Mouse (Mus musculus): Measurements from ENCODE around the gene Tgm6. TPM values are rescaled to one million over a fixed set of nuclear protein-coding genes. Genes with fewer than 3 reads are reported as not detected.

The Tgm6 gene
- total and polyA plus RNA-seq, 3 experiments: 0.09 TPM; not detected in 2

DNA sequence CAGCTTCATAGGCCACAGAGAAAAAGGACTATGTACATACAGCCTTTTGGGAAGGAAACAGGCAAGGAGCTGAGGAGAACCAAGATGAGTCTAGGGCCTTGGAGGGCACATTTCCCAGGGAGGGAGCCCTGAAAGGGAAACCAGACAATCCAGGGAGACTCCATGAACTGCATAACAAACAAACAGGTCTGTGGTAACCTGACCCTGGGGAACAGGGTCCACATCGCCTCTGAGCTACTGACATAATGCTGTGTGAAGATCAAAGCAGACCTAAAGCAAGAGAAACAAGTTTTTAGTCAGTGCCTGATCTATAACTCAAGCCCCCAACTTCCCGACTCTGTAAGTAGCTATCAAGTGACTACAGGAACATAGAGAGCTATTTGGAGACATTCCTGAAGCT, 59.5 kb downstream of the Tgm6 start:
- Histone ChIP-seq H3K9me3 (replicated peaks; ENCODE audit: low read length) (no peaks in the 10 kb centered on the region), H3K27ac (ENCODE audit: insufficient read depth, low read depth) (no peak overlapping the region), H3K4me1 (ENCODE audit: control insufficient read depth in 1 of 2, insufficient read depth in 2 of 2) (peaks cover under 1 to 13% of the 10 kb centered on the region in 2 experiments; a peak in 3 of 4 replicates), H3K9ac (ENCODE audit: insufficient read depth, low read depth) (no peak overlapping the region), H3K4me3 (replicated peaks in 1 of 3; ENCODE audit: low read depth in 2 of 3, low read length in 2 of 3, poor library complexity in 1 of 3) (no peak overlapping the region), H3K36me3 (replicated peaks in 1 of 2; ENCODE audit: control insufficient read depth in 1 of 2, insufficient read depth in 1 of 2, low read length in 1 of 2) (peaks cover 58 to 95% of the 10 kb centered on the region in 2 experiments), H3K4me2 (ENCODE audit: insufficient read depth, low read depth, poor library complexity, severe bottlenecking) (no peak overlapping the region), H3K27me3 (replicated peaks) (no peaks in the 10 kb centered on the region), H3K79me2 (replicated peaks; ENCODE audit: control insufficient read depth, extremely low read depth, insufficient read depth, poor library complexity, severe bottlenecking) (peaks cover 17% of the 10 kb centered on the region)
- TF ChIP-seq TBP (conservative IDR thresholded peaks at IDR 0.05; ENCODE audit: low read depth, low read length): no peak
- TF ChIP-seq EP300 (IDR thresholded peaks at IDR 0.05; ENCODE audit: low read length): no peak
- TF ChIP-seq CHD2 (IDR thresholded peaks at IDR 0.05; ENCODE audit: low read length): no peak
- TF ChIP-seq POLR2AphosphoS2 (IDR thresholded peaks at IDR 0.05; ENCODE audit: low read depth, low read length): no peak
- no peak for TF ChIP-seq E2F4 (IDR thresholded peaks at IDR 0.05; ENCODE audit: insufficient replicate concordance, low read depth, low read length)
- TF ChIP-seq SIN3A (IDR thresholded peaks at IDR 0.05; ENCODE audit: low read length): no peak
- TF ChIP-seq ELF1 (IDR thresholded peaks at IDR 0.05; ENCODE audit: low read depth, low read length): no peak
- no peak for TF ChIP-seq MAX (IDR thresholded peaks at IDR 0.05; ENCODE audit: low read length)
- no peak for TF ChIP-seq MAZ (IDR thresholded peaks at IDR 0.05; ENCODE audit: low read depth, low read length)
- no peak for TF ChIP-seq USF1 (IDR thresholded peaks at IDR 0.05; ENCODE audit: low read depth, low read length)
- TF ChIP-seq IRF4 (IDR thresholded peaks at IDR 0.05; ENCODE audit: low read depth, low read length): no peak
- TF ChIP-seq MXI1 (IDR thresholded peaks at IDR 0.05; ENCODE audit: low read depth, low read length): no peak
- no peak for TF ChIP-seq NELFE (IDR thresholded peaks at IDR 0.05; ENCODE audit: low read depth, low read length)
- no peak for TF ChIP-seq ETS1 (conservative IDR thresholded peaks at IDR 0.05; ENCODE audit: low read depth, low read length)
- no peak for TF ChIP-seq ZC3H11A (IDR thresholded peaks at IDR 0.05; ENCODE audit: low read depth, low read length)
- dilution Hi-C loops (cut with MboI; ENCODE audit: extremely low pct_ligation_motif_present, extremely low pct_unique_long_range_greater_than_20kb, low sequenced_read_pairs) (no loop called here), in situ Hi-C loops (cut with MboI; ENCODE audit: low pct_ligation_motif_present, low pct_unique_long_range_greater_than_20kb, low sequenced_read_pairs) (loop anchor here (25.0 kb wide), 1 partner anchor 109 kb away; no protein-coding TSS in a partner anchor)
- DNase-seq (ENCODE audit: extremely low read depth): no peak

DNA sequence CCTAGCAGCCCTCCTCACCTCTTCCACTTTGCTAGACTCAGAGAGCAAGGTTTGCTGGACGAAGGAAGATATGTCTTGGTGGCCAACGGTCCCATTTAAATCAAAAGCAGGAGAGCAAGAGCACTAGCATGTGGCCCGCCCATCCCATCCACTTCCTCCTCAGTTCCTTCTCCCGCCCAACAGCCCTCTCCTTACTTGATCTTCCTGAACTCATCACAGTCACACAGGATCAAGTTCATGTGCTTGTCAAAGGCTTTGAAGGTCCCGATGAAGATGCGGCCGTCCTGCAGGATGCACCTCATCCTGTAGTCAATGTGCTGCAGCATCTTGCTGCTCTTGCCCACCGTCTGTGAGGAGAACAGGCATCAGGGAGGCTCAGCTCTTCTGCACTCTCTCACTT, 64.6 kb downstream of the Tgm6 start:
- Histone ChIP-seq H3K4me1 (ENCODE audit: control insufficient read depth in 1 of 2, insufficient read depth in 2 of 2) (peaks cover 5 to 26% of the 10 kb centered on the region in 2 experiments), H3K79me2 (replicated peaks; ENCODE audit: control insufficient read depth, extremely low read depth, insufficient read depth, poor library complexity, severe bottlenecking) (peaks cover 41% of the 10 kb centered on the region), H3K9me3 (replicated peaks; ENCODE audit: low read length) (no peaks in the 10 kb centered on the region), H3K4me3 (replicated peaks in 1 of 3; ENCODE audit: low read depth in 2 of 3, low read length in 2 of 3, poor library complexity in 1 of 3) (peak overlapping the region; percentile 48 to 100 (median 83)), H3K36me3 (replicated peaks in 1 of 2; ENCODE audit: control insufficient read depth in 1 of 2, insufficient read depth in 1 of 2, low read length in 1 of 2) (peaks cover 37 to 54% of the 10 kb centered on the region in 2 experiments), H3K4me2 (ENCODE audit: insufficient read depth, low read depth, poor library complexity, severe bottlenecking) (peak overlapping the region; percentile 64), H3K27ac (ENCODE audit: insufficient read depth, low read depth) (no peak overlapping the region), H3K27me3 (replicated peaks) (peaks cover 7% of the 10 kb centered on the region), H3K9ac (ENCODE audit: insufficient read depth, low read depth) (peak overlapping the region; percentile 97)
- dilution Hi-C loops (cut with MboI; ENCODE audit: extremely low pct_ligation_motif_present, extremely low pct_unique_long_range_greater_than_20kb, low sequenced_read_pairs): no loop called here
- in situ Hi-C loops (cut with MboI; ENCODE audit: low pct_ligation_motif_present, low pct_unique_long_range_greater_than_20kb, low sequenced_read_pairs): no loop called here
- no peak for TF ChIP-seq ZKSCAN1 (IDR thresholded peaks at IDR 0.05; ENCODE audit: borderline replicate concordance, low read depth, low read length)
- DNase-seq (ENCODE audit: extremely low read depth): no peak

All from CH12.LX (cell line).